Mouse (Mus musculus) heart, embryonic 10.5 days (tissue): Measurements from ENCODE around the gene Ldah. TPM values are rescaled to one million over a fixed set of nuclear protein-coding genes. Genes with fewer than 3 reads are reported as not detected.
A peak's percentile ranks its signal among the peaks of the same experiment; 100 is the strongest.

Experiments
- DNase-seq: peaks from one replicate; pipeline ENCODE4 v3.0.0-alpha.2; 2017; ENCODE audit warnings: low spot score
- H3K27ac ChIP-seq: fragments of 300-500 bp; sonication (generic); 2 replicates; pipeline ENCODE4 v1.5.1; 2016; ENCODE audit warnings: mild to moderate bottlenecking
- H3K27me3 ChIP-seq: fragments of 300-500 bp; sonication (generic); 2 replicates; pipeline ENCODE4 v1.6.1; 2016; ENCODE audit warnings: mild to moderate bottlenecking; ENCODE audit not compliant: poor library complexity, insufficient read depth, severe bottlenecking
- H3K36me3 ChIP-seq: fragments of 300-500 bp; sonication (generic); 2 replicates; pipeline ENCODE4 v1.6.1; 2016; ENCODE audit warnings: mild to moderate bottlenecking, moderate library complexity
- H3K4me1 ChIP-seq: fragments of 300-500 bp; sonication (generic); 2 replicates; pipeline ENCODE4 v1.6.1; 2016; ENCODE audit warnings: mild to moderate bottlenecking
- H3K4me3 ChIP-seq: fragments of 300-500 bp; sonication (generic); 2 replicates; pipeline ENCODE4 v1.5.1; 2016; ENCODE audit warnings: mild to moderate bottlenecking, moderate library complexity
- H3K9me3 ChIP-seq: fragments of 300-500 bp; sonication (generic); 2 replicates; pipeline ENCODE4 v1.6.1; 2016; ENCODE audit warnings: mild to moderate bottlenecking, moderate library complexity
- WGBS: fragments of 180-500 bp; shearing (Covaris S2); methylation state at CpG from one replicate; pipeline ENCODE4 v1.1.7; 2016; 5-methylcytosine and 5-hydroxymethylcytosine counted together
- polyA plus RNA-seq: library from polyadenylated mRNA; unstranded; fragments of >200 nt; fragmentation: Nextera tagmentation; extraction: Ambion mirVana; gene quantifications from 2 replicates; pipeline ENCODE4 v1.2.1, GENCODE M21; 2016

The Ldah gene
- polyA plus RNA-seq, 1 experiment from 2014 or later = 63.4 TPM

GRCm38 (mm10) chr12:8232679-8233078 is 24.8 kb downstream of the Ldah start:
- 81% methylated on average over 3 of the region's 3 CpGs for WGBS
- Histone ChIP-seq H3K4me1 (no peaks in the 10 kb centered on the region), H3K27ac (no peak overlapping the region), H3K27me3 (no peaks in the 10 kb centered on the region), H3K36me3 (peaks cover 26% of the 10 kb centered on the region; the same call in 1 of the 2 replicates), H3K4me3 (no peak overlapping the region), H3K9me3 (no peaks in the 10 kb centered on the region)
- no peak for DNase-seq

DNA sequence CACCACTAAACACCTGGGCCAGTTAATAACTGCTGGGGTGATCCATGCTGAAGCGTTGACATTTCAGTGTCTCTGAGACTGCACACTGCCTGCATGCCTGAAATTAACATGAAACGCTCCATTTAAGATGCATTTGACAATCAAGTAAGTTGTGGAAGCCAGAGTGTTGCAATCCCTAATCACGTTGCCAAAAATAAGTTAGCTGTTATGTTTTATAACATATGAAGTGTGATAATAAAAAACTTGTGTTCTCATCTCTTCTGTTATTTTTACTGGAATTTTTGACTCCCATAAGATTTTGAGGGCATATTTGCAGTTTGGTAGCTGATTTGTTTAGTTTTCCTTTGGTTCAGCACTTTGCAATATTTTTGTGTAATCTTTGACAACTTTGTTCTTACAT is 34.3 kb downstream of the Ldah start:
- Histone ChIP-seq H3K27me3 (no peaks in the 10 kb centered on the region), H3K36me3 (peaks cover 11% of the 10 kb centered on the region; the same call in 1 of the 2 replicates), H3K9me3 (no peaks in the 10 kb centered on the region), H3K27ac (no peak overlapping the region), H3K4me3 (no peak overlapping the region), H3K4me1 (peaks cover 6% of the 10 kb centered on the region; the same call in 1 of the 2 replicates)
- no peak for DNase-seq
- 87% methylated on average over 3 of the region's 3 CpGs for WGBS

DNA sequence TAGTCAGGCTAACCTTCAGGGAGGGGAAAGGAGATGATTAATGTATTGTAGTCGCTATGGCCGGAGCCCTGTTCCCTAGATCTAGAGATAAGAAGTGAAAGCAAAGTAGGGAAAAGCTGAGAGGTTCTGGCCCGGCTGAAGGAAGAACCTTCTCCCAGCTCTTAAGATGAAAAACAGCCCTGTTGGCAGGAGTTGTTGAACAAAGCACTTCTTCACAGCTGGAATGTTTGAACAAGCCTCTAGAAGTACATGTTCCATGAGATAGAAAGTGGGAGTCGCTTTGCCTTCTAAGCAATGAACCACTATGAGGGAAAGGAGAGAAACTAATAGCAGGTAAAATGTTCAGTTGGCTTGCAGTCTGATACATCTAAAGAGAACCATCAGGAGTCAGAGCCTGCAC is 36.8 kb downstream of the Ldah start:
- Histone ChIP-seq H3K9me3 (no peaks in the 10 kb centered on the region), H3K27me3 (no peaks in the 10 kb centered on the region), H3K4me3 (no peak overlapping the region), H3K36me3 (peaks cover 3% of the 10 kb centered on the region; the same call in 1 of the 2 replicates), H3K4me1 (peaks cover 6% of the 10 kb centered on the region; the same call in 1 of the 2 replicates), H3K27ac (no peak overlapping the region)
- DNase-seq = no peak
- WGBS = 51% methylated on average over 4 of the region's 4 CpGs

GRCm38 (mm10) chr12:8260297-8260696 is 52.4 kb downstream of the Ldah start:
- Histone ChIP-seq H3K27ac (no peak overlapping the region), H3K4me1 (peaks cover 3% of the 10 kb centered on the region; the same call in 1 of the 2 replicates), H3K9me3 (no peaks in the 10 kb centered on the region), H3K36me3 (peaks cover 6% of the 10 kb centered on the region; the same call in 1 of the 2 replicates), H3K4me3 (no peak overlapping the region), H3K27me3 (no peaks in the 10 kb centered on the region)
- no peak for DNase-seq
- WGBS = 80% methylated on average over 2 of the region's 2 CpGs

- H3K36me3 ChIP-seq = peaks cover 6% of the 10 kb centered on the region; the same call in 1 of the 2 replicates
- no peaks in the 10 kb centered on the region for H3K27me3 ChIP-seq
- no peak for DNase-seq
- peaks cover 3% of the 10 kb centered on the region; the same call in 1 of the 2 replicates for H3K4me1 ChIP-seq
- no peak overlapping the region for H3K4me3 ChIP-seq
- 55% methylated on average over 7 of the region's 7 CpGs for WGBS
- no peaks in the 10 kb centered on the region for H3K9me3 ChIP-seq
- no peak overlapping the region for H3K27ac ChIP-seq
Measured at GRCm38 (mm10) chr12:8266311-8266710, 58.4 kb downstream of the Ldah start.

- Histone ChIP-seq H3K27ac (no peak overlapping the region), H3K36me3 (peaks cover 6% of the 10 kb centered on the region; the same call in 1 of the 2 replicates), H3K4me3 (no peak overlapping the region), H3K27me3 (no peaks in the 10 kb centered on the region), H3K4me1 (peaks cover 13% of the 10 kb centered on the region), H3K9me3 (no peaks in the 10 kb centered on the region)
- DNase-seq = no peak
- 93% methylated on average over 11 of the region's 11 CpGs for WGBS
Measured at GRCm38 (mm10) chr12:8269627-8270026, 61.7 kb downstream of the Ldah start.

GRCm38 (mm10) chr12:8271405-8271804 is 63.5 kb downstream of the Ldah start:
- WGBS = 68% methylated on average over 2 of the region's 2 CpGs
- no peak for DNase-seq
- Histone ChIP-seq H3K27ac (no peak overlapping the region), H3K27me3 (no peaks in the 10 kb centered on the region), H3K4me1 (peaks cover 10% of the 10 kb centered on the region), H3K9me3 (no peaks in the 10 kb centered on the region), H3K36me3 (peaks cover 6% of the 10 kb centered on the region; the same call in 1 of the 2 replicates), H3K4me3 (no peak overlapping the region)

DNA sequence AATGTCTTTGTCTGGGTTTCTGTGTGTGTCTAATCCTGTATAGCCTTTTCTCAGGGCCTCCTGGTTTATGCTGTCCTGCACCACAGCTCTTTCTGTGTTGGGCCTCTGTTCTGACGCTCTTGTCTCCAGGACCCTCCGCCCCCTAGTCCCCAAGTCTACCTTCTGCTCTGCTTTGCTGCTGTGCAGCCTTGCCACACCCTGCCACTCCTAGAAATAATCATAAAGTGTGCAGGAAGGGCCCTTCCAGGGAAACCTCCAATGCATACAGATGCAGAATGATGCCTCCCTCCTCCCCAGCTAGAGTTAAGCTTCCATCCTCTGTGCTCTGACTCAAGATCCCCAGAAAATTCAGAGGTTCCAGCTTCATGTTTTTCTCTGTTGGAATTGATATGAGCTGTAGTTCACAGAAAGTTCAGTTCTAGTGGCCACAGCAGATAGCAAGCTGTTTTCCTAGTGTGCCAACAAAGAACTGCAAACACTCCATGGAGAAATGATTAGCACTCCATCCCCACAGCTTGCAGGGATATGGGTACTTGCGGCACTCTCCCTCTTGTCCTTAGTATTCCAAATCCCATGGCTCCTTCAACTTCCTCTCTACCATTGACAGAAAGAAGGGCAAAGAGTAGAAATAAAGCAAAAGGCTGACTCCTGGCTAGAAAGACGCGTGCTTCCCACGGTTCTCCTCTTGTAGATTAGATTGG is 65.7 kb downstream of the Ldah start:
- peaks cover 13% of the 10 kb centered on the region for H3K4me1 ChIP-seq
- peak overlapping the region; percentile 32; the same call in 1 of the 2 replicates for H3K27ac ChIP-seq
- no peaks in the 10 kb centered on the region for H3K9me3 ChIP-seq
- peaks cover 6% of the 10 kb centered on the region; the same call in 1 of the 2 replicates for H3K36me3 ChIP-seq
- no peak overlapping the region for H3K4me3 ChIP-seq
- no peaks in the 10 kb centered on the region for H3K27me3 ChIP-seq
- WGBS = 72% methylated on average over 6 of the region's 6 CpGs
- DNase-seq = no peak

GRCm38 (mm10) chr12:8275424-8275823 is 67.5 kb downstream of the Ldah start:
- no peak for DNase-seq
- 90% methylated on average over 4 of the region's 4 CpGs for WGBS
- Histone ChIP-seq H3K27ac (no peak overlapping the region), H3K27me3 (no peaks in the 10 kb centered on the region), H3K36me3 (no peaks in the 10 kb centered on the region), H3K9me3 (no peaks in the 10 kb centered on the region), H3K4me1 (peaks cover 18% of the 10 kb centered on the region), H3K4me3 (no peak overlapping the region)

- WGBS = 78% methylated on average over 15 of the region's 15 CpGs
- Histone ChIP-seq H3K9me3 (no peaks in the 10 kb centered on the region), H3K4me1 (peaks cover 16% of the 10 kb centered on the region; the same call in 1 of the 2 replicates), H3K27me3 (no peaks in the 10 kb centered on the region), H3K4me3 (no peak overlapping the region), H3K36me3 (peaks cover 16% of the 10 kb centered on the region), H3K27ac (no peak overlapping the region)
- no peak for DNase-seq
Measured at GRCm38 (mm10) chr12:8281225-8282017, 73.5 kb downstream of the Ldah start.

DNA sequence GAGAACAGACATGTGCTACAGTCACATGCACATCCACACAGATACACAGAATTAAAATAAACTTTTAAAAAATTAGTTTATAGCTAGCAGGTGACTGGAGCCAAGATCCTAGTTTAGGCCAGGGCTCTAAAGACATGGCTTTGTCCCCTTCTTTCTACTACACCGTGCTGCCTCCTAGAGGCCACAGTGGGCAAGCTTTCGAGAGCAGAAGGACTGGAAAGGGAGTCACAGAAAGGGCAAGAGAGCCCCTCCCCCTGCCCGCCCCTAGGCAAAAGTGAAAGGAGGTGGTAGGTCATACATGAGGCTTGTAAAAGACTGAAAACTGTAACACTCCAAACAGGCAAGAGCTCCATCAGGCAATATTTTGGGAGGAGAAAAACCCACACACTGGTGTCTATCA is 80.1 kb downstream of the Ldah start:
- DNase-seq = no peak
- Histone ChIP-seq H3K4me3 (no peak overlapping the region), H3K4me1 (peaks cover 10% of the 10 kb centered on the region), H3K27me3 (peaks cover 2% of the 10 kb centered on the region; the same call in 1 of the 2 replicates), H3K27ac (no peak overlapping the region), H3K9me3 (no peaks in the 10 kb centered on the region), H3K36me3 (peaks cover 18% of the 10 kb centered on the region)
- WGBS = 59% methylated on average over 3 of the region's 3 CpGs

- peaks cover 3% of the 10 kb centered on the region; the same call in 1 of the 2 replicates for H3K4me1 ChIP-seq
- H3K9me3 ChIP-seq = no peaks in the 10 kb centered on the region
- peaks cover 13% of the 10 kb centered on the region for H3K27me3 ChIP-seq
- DNase-seq = peak; percentile 47
- peaks cover 13% of the 10 kb centered on the region; the same call in 1 of the 2 replicates for H3K36me3 ChIP-seq
- WGBS = 87% methylated on average over 6 of the region's 6 CpGs
- no peak overlapping the region for H3K4me3 ChIP-seq
- H3K27ac ChIP-seq = no peak overlapping the region
Measured at GRCm38 (mm10) chr12:8289099-8289498, 81.2 kb downstream of the Ldah start.

- H3K36me3 ChIP-seq = peaks cover 10% of the 10 kb centered on the region; the same call in 1 of the 2 replicates
- H3K27ac ChIP-seq = no peak overlapping the region
- WGBS = 86% methylated on average over 8 of the region's 8 CpGs
- no peak overlapping the region for H3K4me3 ChIP-seq
- H3K9me3 ChIP-seq = no peaks in the 10 kb centered on the region
- H3K27me3 ChIP-seq = peaks cover 17% of the 10 kb centered on the region
- H3K4me1 ChIP-seq = peaks cover 3% of the 10 kb centered on the region; the same call in 1 of the 2 replicates
- peak; percentile 54 for DNase-seq
Measured at GRCm38 (mm10) chr12:8289499-8289898, 81.6 kb downstream of the Ldah start.
